Mouse (Mus musculus): ENCODE measurements around the gene Ect2l. TPM values are rescaled to one million over a fixed set of nuclear protein-coding genes. Genes with fewer than 3 reads are reported as not detected.
"Not testable (repeated sequence)": the region's sequence is repeated elsewhere in the genome, so short reads cannot be mapped to it uniquely, and the experiment has no call there.

Ect2l gene
- total RNA-seq, 2 experiments from 2014 or later, result not detected

- DNase-seq, result no peak
Measured at GRCm38 (mm10) chr10:18189498-18189897, 21.2 kb downstream of the Ect2l start.

GRCm38 (mm10) chr10:18188564-18188963 lies 22.1 kb downstream of the Ect2l start:
- DNase-seq, result no peak

GRCm38 (mm10) chr10:18182246-18182645 lies 28.4 kb downstream of the Ect2l start:
- no peak for DNase-seq

GRCm38 (mm10) chr10:18177304-18177703 lies 33.4 kb downstream of the Ect2l start:
- no peak for DNase-seq

DNA sequence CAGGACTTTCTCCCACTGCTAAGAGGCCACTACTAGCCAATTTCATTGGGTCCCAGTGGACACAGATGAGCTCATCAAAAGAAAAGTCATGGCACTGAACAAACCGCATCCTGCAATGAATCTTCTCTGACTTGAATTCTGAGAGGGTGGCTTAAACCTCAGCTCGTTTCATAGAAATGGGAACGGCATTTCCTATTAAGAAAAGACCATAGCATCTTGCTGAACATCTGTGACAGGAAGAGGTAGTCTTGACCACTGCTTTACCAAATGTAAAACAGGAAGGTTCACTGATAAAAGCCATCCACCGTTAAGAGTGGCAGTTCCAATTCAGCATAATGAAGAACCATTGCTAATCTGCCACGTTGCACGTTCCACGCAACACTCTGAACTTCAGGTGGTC lies 34.0 kb downstream of the Ect2l start:
- DNase-seq, result no peak

DNA sequence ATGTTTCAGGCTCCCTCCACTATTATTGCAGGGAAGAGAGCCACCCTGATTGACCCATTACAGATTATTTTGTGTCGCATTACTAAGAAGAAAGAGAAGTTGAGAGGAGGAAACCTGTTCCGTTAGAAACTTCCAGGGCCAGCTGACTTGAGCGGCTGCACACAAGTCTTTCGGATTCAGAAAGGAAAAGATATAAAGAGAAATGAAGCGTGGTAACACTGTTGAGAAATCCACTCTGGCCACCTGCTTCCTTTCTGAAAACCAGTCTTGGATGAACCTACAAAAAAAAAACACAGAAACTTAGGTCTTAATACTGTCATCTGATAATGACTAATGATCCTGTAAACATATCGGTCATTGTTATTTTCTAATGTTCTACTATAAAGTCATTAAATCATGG lies 35.6 kb downstream of the Ect2l start:
- no peak for DNase-seq

DNA sequence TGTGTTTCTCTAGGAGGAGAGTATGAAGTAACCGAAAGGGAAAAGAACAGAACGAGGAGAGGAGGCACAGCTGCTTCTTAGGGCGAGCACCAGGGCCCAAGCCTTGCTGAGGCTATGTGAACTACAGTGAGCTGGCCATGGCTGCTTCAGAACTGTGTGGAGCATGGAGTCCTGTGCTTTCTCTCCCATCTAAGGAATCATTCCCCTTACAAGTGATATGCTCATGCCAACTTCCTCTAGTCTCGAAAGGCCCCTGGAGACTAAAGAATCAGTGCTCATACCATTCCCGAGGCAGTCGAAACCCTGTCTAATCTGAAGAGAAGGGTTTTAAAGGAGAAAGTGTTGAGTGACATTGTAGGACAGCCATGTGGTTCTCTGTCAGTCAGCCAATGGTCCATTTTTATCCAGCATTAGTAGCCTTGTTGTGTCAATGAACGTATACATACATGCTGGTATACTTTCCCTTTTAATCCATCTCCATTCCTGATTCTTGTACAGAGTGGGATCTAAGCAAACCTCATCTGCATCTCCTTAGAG lies 48.2 kb downstream of the Ect2l start:
- DNase-seq, result no peak

- no peak for DNase-seq
Measured at GRCm38 (mm10) chr10:18147224-18147623, 63.5 kb downstream of the Ect2l start.

DNA sequence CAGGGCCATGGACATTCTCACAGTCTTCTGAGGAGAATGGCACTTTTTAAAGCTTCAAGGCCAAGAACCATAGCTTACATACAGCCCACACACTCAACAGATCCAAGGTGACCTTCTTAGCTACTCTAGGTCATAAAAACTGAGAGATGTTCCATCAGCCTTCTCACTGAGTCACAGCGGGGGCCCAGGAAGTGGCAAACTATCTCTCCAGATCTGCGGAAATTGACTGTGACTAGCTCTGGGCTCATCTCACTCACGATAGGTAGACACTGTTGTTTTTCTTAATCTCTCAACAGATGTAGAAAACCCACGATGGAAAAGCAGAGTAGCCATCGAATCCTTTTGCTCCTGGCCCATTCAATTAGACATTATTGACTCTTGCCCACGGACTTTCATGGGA lies 68.5 kb downstream of the Ect2l start:
- no peak for DNase-seq

DNA sequence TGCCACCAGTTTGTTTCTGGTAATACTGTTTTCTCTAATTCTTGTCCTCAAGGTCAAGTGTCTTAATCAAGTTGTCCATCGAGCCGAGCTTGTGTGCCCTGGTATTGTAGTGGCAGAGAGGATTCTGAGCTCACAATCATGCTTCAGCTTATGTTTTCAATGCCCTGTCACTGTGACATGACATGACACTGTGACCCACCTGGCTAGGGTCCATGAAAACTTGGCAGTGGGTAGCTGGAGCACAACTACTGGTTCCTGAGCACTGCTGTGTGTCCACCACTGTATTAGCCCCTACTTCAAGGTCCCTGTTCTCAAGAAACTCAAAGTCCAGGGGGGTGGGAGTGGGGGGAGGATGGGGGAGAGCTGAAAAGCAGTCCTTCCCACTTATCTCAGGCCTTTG lies 69.3 kb downstream of the Ect2l start:
- DNase-seq, result peak; percentile 63

- no peak for DNase-seq
Measured at GRCm38 (mm10) chr10:18139615-18140014, 71.1 kb downstream of the Ect2l start.

DNA sequence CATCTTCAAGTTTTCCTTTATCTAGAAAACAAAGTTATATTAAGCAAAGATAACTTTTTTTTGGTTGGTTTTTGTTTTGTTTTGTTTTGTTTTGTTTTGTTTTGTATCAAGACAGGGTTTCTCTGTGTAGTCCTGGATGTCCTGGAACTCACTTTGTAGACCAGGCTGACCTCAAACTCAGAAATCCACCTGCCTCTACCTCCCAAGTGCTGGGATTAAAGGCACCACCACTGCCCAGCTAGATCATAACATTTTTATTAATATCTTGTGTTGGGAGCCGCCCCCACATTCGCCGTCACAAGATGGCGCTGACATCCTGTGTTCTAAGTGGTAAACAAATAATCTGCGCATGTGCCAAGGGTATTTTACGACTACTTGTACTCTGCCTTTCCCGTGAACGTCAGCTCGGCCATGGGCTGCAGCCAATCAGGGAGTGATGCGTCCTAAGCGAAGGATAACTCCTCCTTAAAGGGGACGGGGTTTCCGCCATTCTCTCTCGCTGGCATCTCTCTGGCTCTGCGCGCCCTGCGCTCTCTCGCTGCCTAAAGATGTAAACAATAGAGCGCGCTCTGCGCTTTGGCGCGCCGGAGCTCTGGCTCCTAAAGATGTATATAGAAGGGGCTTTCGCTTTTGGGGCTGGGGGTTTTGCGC lies 71.7 kb downstream of the Ect2l start:
- not testable (repeated sequence) for DNase-seq

- DNase-seq, result peak; percentile 6
Measured at GRCm38 (mm10) chr10:18131666-18132650, 78.7 kb downstream of the Ect2l start.

DNA sequence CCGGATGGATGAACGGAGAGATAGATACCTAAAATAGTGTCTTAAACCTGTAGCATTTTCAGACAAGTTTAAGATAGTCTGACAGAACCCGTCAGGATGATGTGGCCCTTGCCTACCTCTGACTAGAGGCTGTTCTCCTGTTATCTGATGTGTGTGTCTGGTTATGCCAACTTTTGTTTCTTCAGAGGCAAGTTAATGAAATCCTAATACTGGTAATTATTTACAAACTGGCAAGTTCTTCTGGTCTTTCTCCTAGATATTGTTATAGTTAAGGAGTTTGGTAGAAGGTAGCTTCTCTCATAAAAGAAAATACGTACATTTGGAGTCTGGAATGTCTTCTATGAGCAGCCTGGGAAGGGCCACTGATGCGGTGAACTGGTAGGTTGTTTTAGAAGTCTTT lies 80.4 kb downstream of the Ect2l start:
- no peak for DNase-seq

DNA sequence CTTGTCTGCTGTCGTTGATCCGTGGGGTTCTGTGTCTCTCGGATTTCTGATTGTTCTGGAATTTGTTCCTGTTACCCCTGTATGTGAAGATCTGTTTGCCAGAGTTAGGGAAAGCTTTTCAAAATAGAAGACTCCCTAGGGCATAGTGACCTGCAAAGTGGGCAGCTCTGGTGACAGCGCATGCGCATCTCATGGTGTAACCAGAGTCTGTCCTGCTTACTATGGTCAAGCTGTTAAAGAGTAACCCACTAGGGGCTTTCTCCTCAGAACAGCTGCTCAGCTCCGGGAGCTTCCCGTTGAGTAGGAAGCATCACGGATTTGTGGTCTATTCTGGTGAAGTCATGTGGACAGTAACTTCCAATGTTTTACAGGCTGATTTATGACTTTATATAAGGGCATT lies 92.4 kb downstream of the Ect2l start:
- no peak for DNase-seq

DNA sequence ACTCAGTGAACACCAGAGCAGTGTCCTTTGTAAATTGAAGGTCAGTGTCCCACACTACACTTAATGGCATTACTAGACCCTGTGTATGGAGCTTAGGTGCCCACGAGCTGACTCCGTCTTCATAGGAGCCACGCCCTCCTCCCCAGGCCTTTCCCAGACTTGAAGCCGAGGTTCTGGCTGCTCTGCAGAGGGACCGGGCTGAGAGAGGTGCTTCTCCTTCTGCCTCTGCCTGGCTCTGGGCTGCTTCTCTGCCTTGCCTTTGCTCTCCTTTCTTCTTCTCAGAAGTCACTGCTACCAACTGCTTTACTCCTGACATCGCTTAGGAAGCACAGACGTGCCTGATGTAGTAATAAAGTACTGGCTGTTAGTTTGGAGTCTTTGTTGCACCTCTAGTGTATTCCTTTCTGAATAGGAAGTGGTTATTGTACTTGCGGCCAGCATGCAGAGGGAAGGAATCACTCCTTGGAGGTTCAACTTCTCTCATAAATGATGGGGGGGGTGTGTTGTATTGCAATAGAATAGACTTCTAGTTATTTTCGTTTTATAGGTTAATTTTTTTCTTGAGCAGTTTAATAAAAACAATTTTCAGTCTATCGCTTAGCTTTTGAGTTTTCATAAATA lies 97.1 kb downstream of the Ect2l start:
- DNase-seq, result no peak

GRCm38 (mm10) chr10:18110940-18111339 lies 99.8 kb downstream of the Ect2l start:
- no peak for DNase-seq

GRCm38 (mm10) chr10:18107471-18107870 lies 103.2 kb downstream of the Ect2l start:
- peak; percentile 13 for DNase-seq

DNA sequence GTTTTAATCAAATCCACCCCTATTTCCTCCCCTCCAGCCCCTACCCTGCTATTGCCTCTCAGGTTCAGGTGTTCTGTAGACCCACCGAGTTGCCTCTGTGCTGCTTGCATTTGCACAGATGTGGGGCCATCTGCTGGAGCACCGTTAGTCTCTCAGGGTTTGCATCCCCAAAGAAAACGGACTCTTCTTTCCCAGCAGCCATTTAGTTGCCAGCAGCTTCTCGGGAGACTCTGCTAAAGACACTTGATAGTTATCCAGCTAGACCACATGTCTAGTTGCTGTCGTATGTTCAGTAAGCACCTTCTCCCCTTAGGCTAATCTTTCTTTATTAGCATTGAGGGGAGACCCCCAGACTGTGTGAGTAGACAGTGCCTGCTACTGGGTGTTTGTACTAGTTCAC lies 108.5 kb downstream of the Ect2l start:
- DNase-seq, result no peak

- no peak for DNase-seq
Measured at GRCm38 (mm10) chr10:18090691-18091090, 120.0 kb downstream of the Ect2l start.

DNA sequence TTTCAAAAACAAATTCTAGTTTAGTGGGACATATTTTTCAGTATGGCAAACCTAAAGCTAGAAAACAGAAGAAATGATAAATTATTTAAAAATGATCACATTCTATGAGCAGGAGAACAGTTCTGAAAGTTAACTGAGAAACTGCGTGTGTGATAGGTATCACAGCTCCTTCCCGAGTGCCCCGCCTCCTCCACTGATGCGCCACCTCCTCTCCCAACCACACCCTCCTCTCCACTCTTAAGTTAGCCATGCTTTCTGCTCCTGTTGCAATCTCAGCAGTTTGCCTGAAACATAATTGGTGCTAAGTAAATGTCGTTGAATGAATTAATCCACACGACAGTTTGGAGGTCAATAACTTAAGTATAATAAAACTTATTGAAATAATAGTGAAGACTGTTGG lies 127.9 kb downstream of the Ect2l start:
- DNase-seq, result no peak

- DNase-seq, result no peak
Measured at GRCm38 (mm10) chr10:18081536-18081935, 129.2 kb downstream of the Ect2l start.

Measured in adrenal gland, postnatal 10 days (tissue).